Mouse (Mus musculus) spleen, adult 2 months (tissue): ENCODE results near the gene Vmn2r30. TPM values are rescaled to one million over a fixed set of nuclear protein-coding genes. Genes with fewer than 3 reads are reported as not detected.
"Not testable (repeated sequence)": the region's sequence is repeated elsewhere in the genome, so short reads cannot be mapped to it uniquely, and the experiment has no call there.

Experiments used
- DNase-seq, 2 experiments: peaks; one replicate each; pipeline versions ENCODE4 v3.0.0 to v3.0.0-alpha.2; 2012 to 2021; ENCODE audit warnings: low spot score in 2 of 2, low read depth in 1 of 2
- H3K27ac ChIP-seq: fragments of 200-500 bp; 2 replicates; pipeline ENCODE4 v1.5.1; 2012; ENCODE audit warnings: low read length, inconsistent platforms; ENCODE audit not compliant: insufficient read depth
- H3K27me3 ChIP-seq: fragments of 200-500 bp; 2 replicates; pipeline ENCODE4 v1.6.1; 2012; ENCODE audit warnings: mild to moderate bottlenecking, moderate library complexity, low read length, inconsistent platforms; ENCODE audit not compliant: control insufficient read depth, insufficient read depth
- H3K36me3 ChIP-seq: fragments of 200-500 bp; 2 replicates; pipeline ENCODE4 v1.6.1; 2012; ENCODE audit warnings: mild to moderate bottlenecking, low read length, inconsistent platforms; ENCODE audit not compliant: control insufficient read depth, insufficient read depth
- H3K4me1 ChIP-seq: fragments of 200-500 bp; 2 replicates; pipeline ENCODE4 v1.6.1; 2011; ENCODE audit warnings: inconsistent platforms; ENCODE audit not compliant: control insufficient read depth, insufficient read depth, insufficient read length
- H3K4me3 ChIP-seq: fragments of 200-500 bp; 2 replicates; pipeline ENCODE4 v1.5.1; 2011; ENCODE audit warnings: mild to moderate bottlenecking, inconsistent platforms; ENCODE audit not compliant: insufficient read depth, insufficient read length; ENCODE audit errors: extremely low read depth
- CTCF ChIP-seq: fragments of 200-500 bp; IDR thresholded peaks from 2 replicates; pipeline ENCODE4 v1.5.1; 2011; ENCODE audit warnings: mild to moderate bottlenecking, inconsistent platforms; ENCODE audit not compliant: insufficient read depth, insufficient read length, insufficient replicate concordance; ENCODE audit errors: extremely low read depth
- POLR2A ChIP-seq: fragments of 200-500 bp; IDR thresholded peaks from 2 replicates; pipeline ENCODE4 v1.6.1; 2011; ENCODE audit warnings: low read depth, low read length, inconsistent platforms
- WGBS: fragments of 180-500 bp; shearing (Covaris S2); methylation state at CpG from one replicate; pipeline ENCODE4 v1.1.7; 2018; 5-methylcytosine and 5-hydroxymethylcytosine counted together
- polyA plus RNA-seq: library from polyadenylated mRNA; depleted of rRNA; stranded (reverse); fragments of >200 nt; gene quantifications from 2 replicates; pipeline ENCODE4 v1.2.3, GENCODE M21; 2012; rRNA removed

Gene Vmn2r30
- not detected in 2 replicates for polyA plus RNA-seq

DNA sequence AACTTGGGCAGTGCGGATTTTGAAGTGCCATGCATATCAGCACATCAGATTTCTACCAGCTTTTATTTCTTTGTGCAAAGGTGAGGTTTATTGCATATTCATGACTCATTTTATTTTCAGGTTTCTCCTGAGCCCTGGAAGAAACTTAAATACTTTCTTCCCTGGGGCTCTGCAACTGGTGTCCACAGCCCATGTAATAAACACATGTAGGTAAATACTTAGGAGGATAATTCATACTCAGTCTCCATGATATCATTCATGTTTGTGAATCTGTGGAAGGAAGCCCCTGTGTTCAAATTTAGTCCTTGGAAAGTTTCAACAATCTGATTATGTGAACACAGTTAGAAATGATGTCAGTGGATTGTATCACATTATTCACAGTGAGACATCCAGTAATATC is at the start of gene Vmn2r30:
TSS of gene Vmn2r30 (minus strand) at position 101 of the 400 bp plus-strand sequence.
- H3K27ac ChIP-seq, DNase-seq, H3K4me3 ChIP-seq, H3K27me3 ChIP-seq, H3K4me1 ChIP-seq, H3K36me3 ChIP-seq: not testable (repeated sequence)
- WGBS: 50% methylated on average over 1 of the region's 1 CpGs

DNA sequence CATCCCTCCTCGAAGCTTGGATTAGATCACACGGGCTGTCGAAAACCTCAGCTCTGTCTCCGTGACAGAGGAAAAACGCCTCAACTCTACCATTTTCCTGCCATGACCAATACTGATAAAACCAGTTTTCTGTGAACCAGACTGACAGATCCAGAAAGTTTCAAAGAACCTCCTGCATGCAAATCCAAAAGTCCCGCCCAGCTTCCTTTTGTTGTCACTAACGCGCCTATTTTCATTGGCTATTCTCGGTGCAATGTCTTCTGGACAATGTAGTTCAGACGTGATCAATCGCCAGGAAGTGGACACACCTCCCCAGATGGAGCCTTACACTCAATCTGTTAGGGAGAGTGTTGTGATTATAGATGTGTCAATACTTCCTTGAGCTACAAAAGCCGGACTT is 37.0 kb upstream of the Vmn2r30 start, which contains the start of gene Gm45783:
TSS of gene Gm45783 (minus strand) at position 143 of the 400 bp plus-strand sequence.
- H3K4me1 ChIP-seq, H3K27ac ChIP-seq, H3K27me3 ChIP-seq, H3K36me3 ChIP-seq, H3K4me3 ChIP-seq, DNase-seq: not testable (repeated sequence)
- 55% methylated on average over 12 of the region's 12 CpGs for WGBS

DNA sequence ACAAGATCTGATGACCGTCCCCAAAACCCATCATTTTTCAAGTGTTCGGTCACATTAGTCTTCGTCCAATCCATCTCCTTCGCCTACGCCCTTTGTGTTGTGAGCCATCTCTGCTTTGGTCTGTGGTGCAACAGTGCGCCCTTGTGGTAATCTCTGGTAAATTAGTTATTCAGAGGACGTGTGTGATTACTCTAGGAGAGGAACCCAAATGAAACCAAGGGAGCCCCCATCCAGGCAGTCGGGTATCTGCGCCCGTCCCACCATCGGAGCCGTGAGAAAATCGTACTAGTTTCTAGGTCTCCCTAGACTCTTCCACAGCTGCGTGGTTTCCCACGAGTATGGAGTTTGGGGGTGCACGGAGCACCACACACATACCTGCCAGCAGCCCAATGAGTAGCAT is 41.8 kb downstream of the Vmn2r30 start:
- no peak overlapping the region for H3K27ac ChIP-seq
- peaks cover 20% of the 10 kb centered on the region for H3K36me3 ChIP-seq
- peak; percentile 28 to 54 for DNase-seq
- TF ChIP-seq CTCF (peak; percentile 45; the same call in 1 of the 2 replicates), POLR2A (no peak)
- no peaks in the 10 kb centered on the region for H3K27me3 ChIP-seq
- H3K4me1 ChIP-seq: peaks cover 2% of the 10 kb centered on the region; the same call in 1 of the 2 replicates
- H3K4me3 ChIP-seq: no peak overlapping the region
- 71% methylated on average over 16 of the region's 16 CpGs for WGBS

DNA sequence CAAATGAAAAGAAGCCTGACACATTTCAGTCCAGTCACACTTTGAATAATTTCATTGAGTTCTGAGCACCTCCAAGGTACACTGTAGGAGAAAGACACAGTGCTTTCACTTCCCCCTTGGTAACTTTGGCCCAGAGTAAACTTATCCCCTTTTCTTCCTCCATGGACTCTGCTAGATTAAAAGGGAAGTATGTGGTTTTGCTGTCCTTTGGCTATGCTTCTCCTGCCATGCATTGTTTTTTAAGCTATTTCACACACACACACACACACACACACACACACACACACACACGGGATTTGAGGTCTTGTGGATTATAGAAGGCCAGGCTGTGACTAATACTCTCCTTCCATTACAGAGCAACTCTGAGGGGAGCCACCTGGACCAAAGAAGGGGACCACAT is 56.0 kb downstream of the Vmn2r30 start:
- Histone ChIP-seq H3K27me3 (no peaks in the 10 kb centered on the region), H3K4me3 (no peak overlapping the region), H3K4me1 (peaks cover 7% of the 10 kb centered on the region; the same call in 1 of the 2 replicates), H3K36me3 (peaks cover 13% of the 10 kb centered on the region), H3K27ac (no peak overlapping the region)
- WGBS: 0% methylated on average over 1 of the region's 1 CpGs
- TF ChIP-seq POLR2A: no peak
- TF ChIP-seq CTCF: no peak
- peak in 1 of 2 experiments; percentile 18 for DNase-seq

DNA sequence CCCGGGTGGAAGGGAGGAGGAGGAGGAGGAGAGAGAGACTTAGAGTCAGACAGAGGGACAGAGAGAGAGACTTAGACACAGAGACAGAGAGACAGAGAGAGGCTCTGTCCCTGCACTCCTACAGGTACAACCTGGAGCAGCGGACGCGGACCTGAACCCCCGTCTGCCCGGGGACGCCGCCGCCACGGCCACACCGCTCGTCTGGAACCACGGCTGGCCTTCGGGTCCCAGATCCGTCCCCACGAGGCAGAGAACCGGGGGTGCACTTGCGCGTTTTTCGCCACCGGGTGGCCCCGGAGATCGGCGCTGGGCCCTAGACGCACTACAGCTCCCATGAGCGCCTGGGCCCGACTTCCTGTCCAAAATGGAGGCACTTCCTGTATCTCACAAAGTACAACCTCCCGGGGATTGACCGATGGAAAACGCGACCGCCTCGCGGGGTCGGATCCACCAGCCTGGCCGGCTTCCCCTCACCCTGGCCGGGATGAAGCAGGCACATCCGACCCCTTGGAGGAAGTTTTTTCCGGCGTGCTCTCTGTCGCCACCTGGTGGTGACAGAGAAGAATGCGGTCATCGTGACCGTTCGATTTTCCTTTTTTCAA is 59.3 kb downstream of the Vmn2r30 start, which contains the start of gene Gm45844:
TSS of gene Gm45844 (minus strand) at position 324 of the 602 bp plus-strand sequence.
- not testable (repeated sequence) for H3K36me3 ChIP-seq, H3K27ac ChIP-seq, H3K27me3 ChIP-seq, H3K4me1 ChIP-seq
- H3K4me3 ChIP-seq: peak within 1 kb of the TSS; percentile 52; the same call in 1 of the 2 replicates
- peak; percentile 39 to 81 for DNase-seq
- TF ChIP-seq CTCF: peak; percentile 78; the same call in 1 of the 2 replicates
- WGBS: 40% methylated on average over 45 of the region's 45 CpGs

DNA sequence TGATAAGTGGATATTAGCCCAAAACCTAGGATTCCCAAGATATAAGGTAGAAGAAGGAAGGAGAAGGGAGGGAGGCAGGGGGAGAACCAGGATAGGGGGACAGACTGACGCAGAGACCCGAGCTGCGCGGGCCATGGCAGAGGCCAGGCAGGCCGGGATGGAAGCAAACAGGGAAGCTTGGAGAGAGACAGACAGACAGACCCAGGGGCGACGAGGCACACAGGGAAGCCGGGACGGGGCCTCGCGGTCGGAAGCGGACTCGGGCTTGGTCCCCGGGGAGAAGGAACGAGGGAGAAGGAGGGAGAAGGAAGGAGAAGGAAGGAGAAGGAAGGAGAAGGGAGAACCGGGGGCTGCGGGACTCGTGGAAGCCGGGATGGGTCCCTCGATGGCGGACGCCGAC is 59.9 kb downstream of the Vmn2r30 start:
- not testable (repeated sequence) for DNase-seq, H3K27me3 ChIP-seq, H3K36me3 ChIP-seq, H3K4me3 ChIP-seq, H3K27ac ChIP-seq, H3K4me1 ChIP-seq
- 60% methylated on average over 24 of the region's 24 CpGs for WGBS

Other genes starting within 250 kb of the Vmn2r30 start
- 6.4 and 6.8 TPM in 2 replicates for gene Zfp954, start 216.1 kb downstream of the Vmn2r30 start, polyA plus RNA-seq
- gene Zfp773, start 200.9 kb downstream of the Vmn2r30 start, polyA plus RNA-seq: 0.25 and 0.32 TPM in 2 replicates
- 0.43 and 0.53 TPM in 2 replicates for gene Zfp418, start 166.3 kb downstream of the Vmn2r30 start, polyA plus RNA-seq
- gene Zfp772, start 127.6 kb downstream of the Vmn2r30 start, polyA plus RNA-seq: 0.46 and 0.50 TPM in 2 replicates
- gene Vmn2r29, start 90.3 kb downstream of the Vmn2r30 start, polyA plus RNA-seq: not detected in 2 replicates
- 0.08 and 0.13 TPM in 2 replicates for gene Gm45844, start 59.3 kb downstream of the Vmn2r30 start, polyA plus RNA-seq
- gene Clcn4, start 36.8 kb downstream of the Vmn2r30 start, polyA plus RNA-seq: 16.3 and 17.2 TPM in 2 replicates
- gene Gm45783, start 37.0 kb upstream of the Vmn2r30 start, polyA plus RNA-seq: not detected in 2 replicates
- gene Vmn2r31, start 62.1 kb upstream of the Vmn2r30 start, polyA plus RNA-seq: not detected in 2 replicates
- not detected in 2 replicates for gene Vmn2r32, start 142.4 kb upstream of the Vmn2r30 start, polyA plus RNA-seq
- gene Vmn2r33, start 229.2 kb upstream of the Vmn2r30 start, polyA plus RNA-seq: not detected in 2 replicates